Mouse (Mus musculus): Measurements from ENCODE around the gene Cd300lg.

DNA sequence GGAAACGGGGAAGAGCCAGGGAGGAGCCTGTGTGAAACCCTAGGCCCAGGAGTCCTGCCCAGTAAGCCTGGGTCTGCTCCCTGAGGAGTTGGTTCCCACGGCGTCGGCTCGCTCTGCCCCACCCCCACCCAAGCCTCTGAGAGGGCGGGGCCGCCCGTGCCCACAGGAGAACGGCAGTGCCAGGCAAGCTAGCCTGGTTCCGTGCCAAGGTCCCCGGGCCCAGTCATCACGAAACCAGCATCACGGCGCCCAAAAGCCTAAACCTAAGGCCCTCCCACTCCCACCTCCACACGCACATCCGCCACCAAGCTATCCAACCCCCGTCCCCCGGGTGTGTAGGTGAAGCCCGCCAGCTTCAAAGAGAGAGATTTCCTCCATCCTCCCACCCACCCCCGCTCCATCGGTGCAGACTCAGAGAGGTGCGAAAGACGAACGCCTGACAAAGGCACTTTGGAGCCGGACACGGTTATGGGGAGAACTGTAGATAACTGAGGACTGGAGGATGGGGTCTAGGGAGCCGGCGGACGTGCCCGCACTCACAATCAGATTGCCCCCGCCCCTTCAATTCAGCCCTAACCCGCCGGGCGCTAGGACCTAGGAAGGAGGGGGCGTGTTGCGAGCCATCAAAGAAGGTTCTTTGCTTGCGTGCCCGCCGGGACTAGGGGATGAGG, 45.9 kb downstream of the Cd300lg start:
- TF ChIP-seq CTCF (IDR thresholded peaks at IDR 0.05; ENCODE audit: low read depth) (no peak; the same call in 1 of the 2 replicates), EP300 (IDR thresholded peaks at IDR 0.05; ENCODE audit: low read depth) (no peak)
